Mouse (Mus musculus) liver, embryonic 14.5 days (tissue): ENCODE results near the gene Chka.

Source experiments
- CTCF ChIP-seq: IDR thresholded peaks from 2 replicates; pipeline ENCODE4 v1.5.1; 2016; ENCODE audit warnings: antibody characterized with exemption, low read depth, control low read depth
- EP300 ChIP-seq: IDR thresholded peaks from 2 replicates; pipeline ENCODE4 v1.6.1; 2016; ENCODE audit warnings: antibody characterized with exemption, low read depth

- no peak for TF ChIP-seq CTCF
- no peak for TF ChIP-seq EP300
Measured at GRCm38 (mm10) chr19:3902966-3903365, 51.4 kb downstream of the Chka start.
